Mouse (Mus musculus): ENCODE data around the gene Olfr1123.
"Not testable (repeated sequence)": the region's sequence is repeated elsewhere in the genome, so short reads cannot be mapped to it uniquely, and the experiment has no call there.

Gene Olfr1123

DNA sequence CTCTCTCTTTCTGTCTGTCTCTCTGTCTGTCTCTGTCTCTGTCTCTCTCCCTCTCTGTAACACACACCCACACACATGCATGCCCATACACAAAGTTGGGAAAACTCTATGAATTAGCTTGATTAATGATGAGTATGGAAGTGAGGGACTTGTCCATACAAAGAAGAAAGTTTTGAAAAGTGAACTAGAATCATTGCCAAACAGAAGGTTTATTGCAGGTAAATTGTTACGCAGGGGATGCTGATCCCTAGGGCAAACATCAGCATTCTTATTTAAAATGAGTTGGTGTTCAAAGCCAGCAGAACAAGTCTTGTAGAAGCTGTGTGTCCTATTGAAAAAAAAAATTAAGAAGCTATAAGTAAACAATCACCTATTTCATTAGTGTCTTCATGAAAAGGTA lies at the start of gene Olfr1123:
TSS of gene Olfr1123 (plus strand) at position 301 of the 400 bp plus-strand sequence.
- DNase-seq (ENCODE audit: low read depth in 2 of 2, low spot score in 2 of 2), result no peak

DNA sequence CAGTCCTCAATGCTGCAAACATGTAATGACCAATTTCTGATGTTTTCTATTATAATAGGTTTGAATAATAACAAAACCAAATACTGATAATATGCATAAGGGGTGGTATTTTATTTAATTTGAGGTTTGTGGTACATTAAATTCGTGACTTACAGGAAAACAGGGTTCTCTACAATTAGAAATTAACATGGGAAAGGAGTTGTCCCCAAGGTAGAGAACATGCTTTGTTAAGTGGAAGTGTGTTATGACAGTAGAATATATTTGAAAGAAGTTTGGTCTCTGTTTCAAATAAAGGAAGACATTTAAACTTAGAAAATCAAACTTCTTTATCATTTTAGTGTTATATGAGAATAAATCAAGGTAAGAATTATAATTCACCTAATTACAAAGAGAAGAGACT lies 46.8 kb upstream of the Olfr1123 start, which contains the start of gene Olfr1121:
TSS of gene Olfr1121 (plus strand) at position 301 of the 400 bp plus-strand sequence.
- DNase-seq (ENCODE audit: low read depth in 2 of 2, low spot score in 2 of 2), result no peak

DNA sequence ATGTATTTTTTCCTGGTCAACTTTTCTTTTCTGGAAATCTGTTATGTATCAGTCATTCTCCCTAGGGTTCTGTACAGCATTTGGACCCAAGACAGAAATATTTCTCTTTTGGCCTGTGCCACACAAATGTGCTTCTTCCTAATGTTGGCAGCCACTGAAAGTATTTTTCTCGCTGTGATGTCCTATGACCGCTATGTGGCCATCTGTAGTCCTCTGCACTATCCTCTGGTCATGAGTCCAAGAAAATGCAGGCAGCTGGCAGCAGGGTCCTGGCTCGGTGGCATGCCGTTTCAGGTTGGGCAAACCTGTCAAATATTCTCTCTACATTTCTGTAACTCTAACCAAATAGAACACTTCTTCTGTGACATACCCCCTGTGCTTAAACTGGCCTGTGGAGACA lies 44.7 kb upstream of the Olfr1123 start:
- DNase-seq (ENCODE audit: low read depth in 2 of 2, low spot score in 2 of 2), result no peak

DNA sequence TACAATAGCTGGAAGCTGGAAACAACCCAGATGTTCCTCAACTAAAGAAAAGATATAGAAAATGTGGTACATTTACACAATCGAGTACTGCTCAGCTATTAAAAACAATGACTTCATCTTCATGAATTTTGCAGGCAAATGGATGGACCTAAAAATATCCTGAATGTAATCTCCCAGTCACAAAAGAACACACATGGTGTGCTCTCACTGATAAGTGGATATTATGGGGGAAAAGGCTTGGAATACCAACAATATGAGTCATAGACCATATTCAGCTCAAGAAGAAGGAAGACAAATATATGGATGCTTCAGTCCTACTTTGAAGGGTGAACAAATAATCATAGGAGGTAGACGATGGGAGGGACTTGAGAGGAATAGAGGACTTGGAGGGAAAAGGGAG lies 32.5 kb upstream of the Olfr1123 start:
- DNase-seq (ENCODE audit: low read depth in 2 of 2, low spot score in 2 of 2), result no peak

DNA sequence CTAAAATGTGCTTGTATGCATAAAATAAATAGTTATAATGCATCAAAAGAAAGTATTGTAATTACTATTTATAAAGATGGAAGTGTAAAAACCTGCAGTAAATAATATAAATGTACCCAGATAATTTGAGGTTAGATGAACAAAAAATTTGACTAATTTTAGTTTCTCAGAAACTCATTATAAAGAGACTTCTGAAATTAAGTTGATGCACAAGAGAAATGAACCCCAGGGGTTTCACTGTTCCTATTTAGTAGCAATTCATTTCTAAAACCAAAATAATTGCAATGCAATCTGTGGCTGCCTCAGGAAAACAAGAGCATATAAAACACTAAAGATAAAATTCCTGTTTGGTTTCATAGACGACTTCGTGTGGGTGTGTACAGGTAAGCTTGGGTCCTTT lies 30.9 kb upstream of the Olfr1123 start, which contains the start of gene Olfr1122:
TSS of gene Olfr1122 (plus strand) at position 301 of the 400 bp plus-strand sequence.
- no peak for DNase-seq (ENCODE audit: low read depth in 2 of 2, low spot score in 2 of 2)

DNA sequence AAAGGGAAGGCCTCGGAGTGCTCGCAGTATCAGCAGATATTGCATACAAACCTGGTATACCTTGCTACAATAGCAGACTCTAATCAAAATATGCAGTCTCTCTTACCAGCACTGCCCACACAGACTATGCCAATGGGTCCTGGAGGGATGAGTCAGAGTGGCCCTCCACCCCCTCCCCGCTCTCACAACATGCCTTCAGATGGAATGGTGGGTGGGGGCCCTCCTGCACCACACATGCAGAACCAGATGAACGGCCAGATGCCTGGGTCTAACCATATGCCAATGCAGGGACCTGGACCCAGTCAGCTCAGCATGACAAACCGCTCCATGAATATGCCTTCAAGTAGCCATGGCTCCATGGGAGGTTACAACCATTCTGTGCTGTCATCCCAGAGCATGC lies 22.8 kb upstream of the Olfr1123 start:
- not testable (repeated sequence) for DNase-seq (ENCODE audit: low read depth in 2 of 2, low spot score in 2 of 2)

DNA sequence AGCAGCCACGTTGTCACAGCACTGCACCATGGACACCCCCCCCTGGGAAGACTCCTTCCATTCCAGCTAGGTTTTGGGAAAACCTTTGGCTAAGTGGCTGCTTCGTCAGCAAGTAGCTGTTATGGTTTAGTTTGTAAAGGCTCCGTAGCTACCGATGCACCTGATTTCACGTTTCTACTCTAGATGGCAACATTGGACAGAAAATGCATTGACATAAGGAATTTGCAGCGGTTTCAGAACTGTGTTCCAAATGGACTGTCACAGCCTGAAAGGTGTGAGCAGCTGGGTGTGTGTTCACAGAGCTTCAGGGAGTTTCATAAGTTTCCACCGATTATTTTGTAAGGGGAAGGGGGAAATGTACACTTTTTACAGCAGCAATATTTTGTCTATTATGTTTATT lies 21.7 kb upstream of the Olfr1123 start:
- DNase-seq (ENCODE audit: low read depth in 2 of 2, low spot score in 2 of 2), result not testable (repeated sequence)

DNA sequence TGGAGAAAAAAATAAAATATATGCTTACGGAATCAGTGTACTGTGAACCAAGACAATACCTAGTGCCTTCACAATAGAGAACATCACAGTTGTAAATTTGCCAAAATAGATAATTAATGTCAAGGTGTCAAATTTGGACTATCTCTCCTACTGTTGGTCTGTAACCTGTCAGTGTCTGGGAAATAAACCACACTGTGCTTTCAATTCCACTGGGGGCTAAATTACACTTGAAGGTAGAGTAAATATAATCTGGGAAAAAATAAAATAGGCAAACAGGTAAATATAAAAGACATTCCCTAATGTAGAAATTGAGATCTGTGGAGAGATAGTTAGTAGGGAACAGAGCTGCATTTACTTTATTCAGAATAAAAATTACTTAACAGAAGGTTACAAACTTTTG lies 13.5 kb downstream of the Olfr1123 start, which contains the start of gene Olfr1124:
TSS of gene Olfr1124 (plus strand) at position 301 of the 400 bp plus-strand sequence.
- no peak for DNase-seq (ENCODE audit: low read depth in 2 of 2, low spot score in 2 of 2)

DNA sequence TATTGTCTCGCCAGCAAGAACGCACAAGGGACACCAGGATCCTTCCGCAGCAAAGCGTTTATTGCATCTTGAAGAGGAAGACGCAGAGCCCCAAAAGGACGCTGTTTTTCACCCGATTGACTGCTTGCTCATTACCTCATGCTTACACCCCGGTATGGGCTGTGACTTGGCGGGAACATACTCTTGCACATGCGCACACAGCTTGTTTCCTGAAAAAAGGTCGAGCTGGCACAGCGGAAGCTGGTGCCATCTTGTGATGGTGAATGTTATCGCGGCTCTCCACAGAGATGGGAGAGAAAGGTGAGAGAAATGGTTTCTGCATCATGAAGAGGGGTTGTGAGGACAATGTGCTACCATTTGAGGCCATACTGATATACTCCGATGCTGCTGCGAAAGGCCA lies 21.3 kb downstream of the Olfr1123 start:
- no peak for DNase-seq (ENCODE audit: low read depth in 2 of 2, low spot score in 2 of 2)

DNA sequence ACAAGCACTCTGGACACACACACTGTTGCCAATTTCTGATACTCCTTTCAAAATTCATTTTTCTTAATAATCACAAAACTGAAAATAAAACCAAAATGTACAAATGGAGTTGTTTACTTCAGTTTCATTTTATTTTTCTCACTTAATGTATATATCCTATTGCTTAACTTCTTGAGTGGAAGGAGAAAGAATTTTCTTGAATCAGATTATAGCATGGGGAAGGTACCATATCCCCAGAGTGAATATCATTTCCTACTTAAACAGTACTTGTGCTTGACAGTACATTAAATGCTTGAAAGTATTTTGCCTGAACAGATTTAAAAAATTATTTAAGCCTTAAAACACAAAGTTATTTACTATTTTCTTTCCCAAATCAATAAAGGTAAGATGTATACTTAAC lies 37.2 kb downstream of the Olfr1123 start, which contains the start of gene Olfr1126:
TSS of gene Olfr1126 (plus strand) at position 301 of the 400 bp plus-strand sequence.
- no peak for DNase-seq (ENCODE audit: low read depth in 2 of 2, low spot score in 2 of 2)

DNA sequence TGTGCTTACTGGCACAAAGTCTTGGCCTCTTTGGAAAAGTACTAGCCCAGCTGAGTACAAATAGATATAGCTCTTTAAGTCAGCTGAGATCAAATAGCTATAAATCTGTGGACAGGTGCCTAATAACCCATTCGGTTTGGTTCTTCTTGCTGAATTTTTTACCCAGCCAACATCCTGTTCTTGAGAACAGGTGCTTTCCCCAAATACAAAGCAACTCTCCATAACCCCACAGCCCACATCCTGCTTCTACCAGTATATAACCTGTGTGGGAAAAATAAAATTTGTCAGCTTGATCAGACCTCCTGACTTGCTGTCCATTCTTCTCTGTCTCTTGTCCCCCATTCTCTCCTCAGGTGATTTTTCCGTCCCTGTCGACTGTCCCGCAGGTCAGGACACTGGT lies 45.3 kb downstream of the Olfr1123 start:
- no peak for DNase-seq (ENCODE audit: low read depth in 2 of 2, low spot score in 2 of 2)
